Mouse (Mus musculus) kidney, adult 2 months (tissue): ENCODE results near the gene Khdc4. TPM values are rescaled to one million over a fixed set of nuclear protein-coding genes. Genes with fewer than 3 reads are reported as not detected.

Experiments used
- DNase-seq: peaks from one replicate; pipeline ENCODE4 v3.0.0; 2021
- H3K27ac ChIP-seq: fragments of 200-500 bp; 2 replicates; pipeline ENCODE4 v1.5.1; 2012; ENCODE audit warnings: low read depth, low read length, control low read depth, inconsistent platforms; ENCODE audit not compliant: insufficient read depth
- H3K27me3 ChIP-seq: fragments of 200-500 bp; replicated peaks from 2 replicates; pipeline ENCODE4 v1.6.1; 2012; ENCODE audit warnings: mild to moderate bottlenecking, moderate library complexity, low read length, inconsistent platforms; ENCODE audit not compliant: control insufficient read depth, insufficient read depth
- H3K36me3 ChIP-seq: fragments of 200-500 bp; 2 replicates; pipeline ENCODE4 v1.6.1; 2012; ENCODE audit warnings: mild to moderate bottlenecking, moderate library complexity, low read length, inconsistent platforms; ENCODE audit not compliant: control insufficient read depth, insufficient read depth
- H3K4me1 ChIP-seq: fragments of 200-500 bp; 2 replicates; pipeline ENCODE4 v1.6.1; 2011; ENCODE audit warnings: low read length; ENCODE audit not compliant: control insufficient read depth, insufficient read depth
- H3K4me3 ChIP-seq: fragments of 200-500 bp; 2 replicates; pipeline ENCODE4 v1.5.1; 2011; ENCODE audit warnings: mild to moderate bottlenecking, low read depth, low read length, control low read depth; ENCODE audit not compliant: insufficient read depth
- CTCF ChIP-seq: fragments of 200-500 bp; conservative IDR thresholded peaks from 2 replicates; pipeline ENCODE4 v1.5.1; 2011; ENCODE audit warnings: low read depth, mild to moderate bottlenecking, control low read depth, low read length, moderate library complexity, mixed read lengths; ENCODE audit not compliant: insufficient read depth, insufficient read length
- POLR2A ChIP-seq: fragments of 200-500 bp; IDR thresholded peaks from one replicate; pipeline ENCODE4 v1.6.1; 2011; ENCODE audit warnings: low read depth, low read length, control low read depth
- WGBS: fragments of 180-500 bp; shearing (Covaris S2); methylation state at CpG from one replicate; pipeline ENCODE4 v1.1.7; 2018; 5-methylcytosine and 5-hydroxymethylcytosine counted together
- polyA plus RNA-seq: library from polyadenylated mRNA; depleted of rRNA; stranded (reverse); fragments of >200 nt; gene quantifications from 2 replicates; pipeline ENCODE4 v1.2.3, GENCODE M21; 2012

Khdc4 gene
- polyA plus RNA-seq, 1 experiment = 41.2 TPM

- 73% methylated on average over 9 of the region's 9 CpGs for WGBS
- Histone ChIP-seq H3K4me3 (no peak overlapping the region), H3K36me3 (no peaks in the 10 kb centered on the region), H3K27ac (no peak overlapping the region), H3K27me3 (no peaks in the 10 kb centered on the region), H3K4me1 (no peaks in the 10 kb centered on the region)
- no peak for DNase-seq
- TF ChIP-seq CTCF (no peak), POLR2A (no peak)
Observed at GRCm38 (mm10) chr3:88745534-88745933, 59.9 kb downstream of the Khdc4 start.

GRCm38 (mm10) chr3:88746139-88746870 is 60.7 kb downstream of the Khdc4 start:
- WGBS = 92% methylated on average over 15 of the region's 15 CpGs
- TF ChIP-seq POLR2A = no peak
- TF ChIP-seq CTCF = no peak
- no peak for DNase-seq
- no peaks in the 10 kb centered on the region for H3K4me1 ChIP-seq
- H3K36me3 ChIP-seq = no peaks in the 10 kb centered on the region
- H3K27me3 ChIP-seq = no peaks in the 10 kb centered on the region
- no peak overlapping the region for H3K27ac ChIP-seq
- no peak overlapping the region for H3K4me3 ChIP-seq

DNA sequence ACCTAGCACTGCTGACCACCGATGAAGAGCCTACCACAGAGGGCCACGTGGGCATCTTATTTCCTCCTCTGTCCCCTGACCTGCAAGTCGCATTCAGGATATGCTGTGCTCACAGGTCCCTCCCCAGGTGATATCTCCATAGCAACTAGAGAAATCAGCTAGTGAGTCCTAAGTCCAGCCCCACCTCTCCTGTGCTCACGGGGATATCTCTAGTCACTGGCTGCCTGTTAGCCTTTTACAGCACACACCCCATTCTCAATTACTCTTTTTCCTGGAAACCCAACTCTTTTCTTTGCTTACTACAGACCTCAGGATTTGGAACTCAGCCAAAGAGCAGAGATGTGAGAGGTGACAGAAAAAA is 61.2 kb downstream of the Khdc4 start:
- Histone ChIP-seq H3K27ac (no peak overlapping the region), H3K36me3 (no peaks in the 10 kb centered on the region), H3K27me3 (no peaks in the 10 kb centered on the region), H3K4me1 (no peaks in the 10 kb centered on the region), H3K4me3 (no peak overlapping the region)
- TF ChIP-seq POLR2A (no peak), CTCF (no peak)
- DNase-seq = peak; percentile 70
- 69% methylated on average over 4 of the region's 4 CpGs for WGBS

GRCm38 (mm10) chr3:88754283-88754682 is 68.7 kb downstream of the Khdc4 start:
- H3K4me1 ChIP-seq = no peaks in the 10 kb centered on the region
- no peaks in the 10 kb centered on the region for H3K27me3 ChIP-seq
- H3K4me3 ChIP-seq = no peak overlapping the region
- TF ChIP-seq POLR2A (no peak), CTCF (peak; percentile 39)
- H3K36me3 ChIP-seq = no peaks in the 10 kb centered on the region
- 46% methylated on average over 4 of the region's 4 CpGs for WGBS
- DNase-seq = peak; percentile 36
- no peak overlapping the region for H3K27ac ChIP-seq

GRCm38 (mm10) chr3:88755541-88755940 is 69.9 kb downstream of the Khdc4 start:
- 69% methylated on average over 3 of the region's 3 CpGs for WGBS

GRCm38 (mm10) chr3:88756276-88756675 is 70.7 kb downstream of the Khdc4 start:
- H3K27ac ChIP-seq = no peak overlapping the region
- WGBS = 44% methylated on average over 4 of the region's 4 CpGs
- DNase-seq = no peak
- H3K27me3 ChIP-seq = no peaks in the 10 kb centered on the region
- no peak for TF ChIP-seq CTCF
- TF ChIP-seq POLR2A = no peak
- H3K4me3 ChIP-seq = no peak overlapping the region
- no peaks in the 10 kb centered on the region for H3K4me1 ChIP-seq
- no peaks in the 10 kb centered on the region for H3K36me3 ChIP-seq

More at GRCm38 (mm10) chr3:88755541-88755940, 69.9 kb downstream of the Khdc4 start:
- TF ChIP-seq CTCF = no peak
- no peak for TF ChIP-seq POLR2A
- no peaks in the 10 kb centered on the region for H3K27me3 ChIP-seq
- no peaks in the 10 kb centered on the region for H3K4me1 ChIP-seq
- no peak overlapping the region for H3K27ac ChIP-seq
- H3K4me3 ChIP-seq = no peak overlapping the region
- H3K36me3 ChIP-seq = no peaks in the 10 kb centered on the region
- no peak for DNase-seq

- H3K4me3 ChIP-seq = no peak overlapping the region
- DNase-seq = peak; percentile 47
- no peaks in the 10 kb centered on the region for H3K4me1 ChIP-seq
- WGBS = 27% methylated on average over 5 of the region's 5 CpGs
- no peaks in the 10 kb centered on the region for H3K27me3 ChIP-seq
- TF ChIP-seq CTCF (no peak), POLR2A (no peak)
- H3K27ac ChIP-seq = no peak overlapping the region
- H3K36me3 ChIP-seq = no peaks in the 10 kb centered on the region
Observed at GRCm38 (mm10) chr3:88758045-88758500, 72.5 kb downstream of the Khdc4 start.

DNA sequence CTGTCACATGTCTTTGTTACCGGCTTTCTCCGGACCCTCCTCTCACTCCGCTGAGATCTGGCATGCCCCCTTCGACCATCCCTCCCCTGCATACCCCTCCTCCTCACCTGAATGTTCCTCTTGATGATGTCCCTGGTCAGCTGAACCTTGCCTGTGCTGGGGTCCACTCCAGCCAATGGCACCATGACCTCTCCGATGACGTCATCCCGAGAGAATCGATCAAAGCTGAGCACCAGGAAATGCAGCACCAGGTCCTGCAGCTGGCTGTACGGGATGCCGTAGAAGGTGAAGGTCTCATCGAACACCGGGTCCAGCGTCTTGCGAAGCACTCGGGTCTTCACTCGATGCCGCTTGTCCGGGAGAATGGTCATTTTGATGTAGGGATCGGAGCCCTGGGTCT is 76.0 kb downstream of the Khdc4 start:
- H3K4me1 ChIP-seq = no peaks in the 10 kb centered on the region
- no peak overlapping the region for H3K4me3 ChIP-seq
- no peak overlapping the region for H3K27ac ChIP-seq
- H3K36me3 ChIP-seq = no peaks in the 10 kb centered on the region
- no peak for DNase-seq
- no peaks in the 10 kb centered on the region for H3K27me3 ChIP-seq
- 90% methylated on average over 19 of the region's 19 CpGs for WGBS
- TF ChIP-seq CTCF (no peak), POLR2A (no peak)
